Mouse (Mus musculus) layer of hippocampus, postnatal 10 days (tissue): ENCODE measurements around the gene Prss33. TPM values are rescaled to one million over a fixed set of nuclear protein-coding genes. Genes with fewer than 3 reads are reported as not detected.

Experiments
- DNase-seq, 2 experiments: peaks; one replicate each; pipeline ENCODE4 v3.0.0; 2021; ENCODE audit warnings: low spot score in 2 of 2
- total RNA-seq, 2 experiments: library from RNA; stranded (reverse); gene quantifications; 2 replicates each; pipeline ENCODE4 v1.2.3; 2021

Prss33 gene
- total RNA-seq, 2 experiments from 2014 or later, result not detected

GRCm38 (mm10) chr17:23828271-23829001 lies 7.4 kb downstream of the Prss33 start:
- peak; percentile 61 to 69 for DNase-seq

DNA sequence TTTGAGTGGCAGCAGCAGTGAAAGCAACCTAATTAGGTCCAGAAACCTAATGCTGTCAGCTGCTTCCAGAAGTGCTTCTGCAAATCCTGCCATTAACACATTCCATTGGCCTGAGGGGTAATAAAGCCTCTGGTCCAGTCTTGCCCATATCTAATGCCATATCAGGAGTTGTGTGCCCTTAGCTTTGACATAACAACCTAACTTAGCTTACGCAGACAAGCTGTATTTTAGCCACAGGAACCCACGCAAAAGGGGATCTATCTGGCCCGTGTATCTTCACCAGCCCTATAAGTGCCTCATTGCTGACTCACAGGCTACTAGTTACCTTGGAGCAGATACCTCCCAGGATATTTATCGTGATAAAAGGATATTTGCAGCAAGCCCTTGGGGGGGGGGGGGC lies 10.3 kb downstream of the Prss33 start:
- DNase-seq, result no peak

- no peak for DNase-seq
Measured at GRCm38 (mm10) chr17:23823614-23824013, 12.2 kb downstream of the Prss33 start.

- DNase-seq, result no peak
Measured at GRCm38 (mm10) chr17:23823018-23823417, 12.8 kb downstream of the Prss33 start.

- DNase-seq, result no peak
Measured at GRCm38 (mm10) chr17:23822094-23822493, 13.8 kb downstream of the Prss33 start.

DNA sequence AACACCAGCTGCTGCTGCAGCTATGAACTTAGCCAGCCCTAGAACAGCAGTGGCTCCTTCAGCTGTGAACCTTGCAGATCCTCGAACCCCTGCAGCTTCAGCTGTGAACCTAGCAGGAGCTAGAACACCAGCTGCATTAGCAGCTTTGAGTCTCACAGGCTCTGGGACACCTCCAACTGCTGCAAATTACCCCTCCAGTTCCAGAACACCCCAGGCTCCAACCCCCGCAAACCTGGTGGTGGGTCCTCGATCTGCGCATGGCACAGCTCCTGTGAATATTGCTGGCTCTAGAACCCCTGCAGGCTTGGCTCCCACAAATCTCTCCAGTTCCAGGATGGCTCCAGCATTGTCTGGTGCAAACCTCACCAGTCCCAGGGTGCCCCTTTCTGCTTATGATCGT lies 15.1 kb downstream of the Prss33 start:
- DNase-seq, result no peak

DNA sequence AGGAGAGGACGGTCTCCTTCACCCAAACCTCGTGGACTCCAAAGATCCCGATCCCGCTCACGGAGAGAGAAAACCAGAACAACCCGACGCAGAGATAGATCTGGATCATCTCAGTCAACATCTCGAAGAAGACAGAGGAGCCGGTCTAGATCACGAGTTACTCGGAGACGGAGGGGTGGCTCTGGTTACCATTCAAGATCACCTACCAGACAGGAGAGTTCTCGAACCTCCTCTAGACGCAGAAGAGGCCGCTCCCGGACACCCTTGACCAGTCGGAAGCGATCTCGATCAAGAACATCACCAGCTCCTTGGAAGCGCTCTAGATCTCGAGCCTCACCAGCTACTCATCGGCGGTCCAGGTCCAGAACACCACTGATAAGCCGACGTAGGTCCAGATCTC lies 16.6 kb downstream of the Prss33 start:
- no peak for DNase-seq

- no peak for DNase-seq
Measured at GRCm38 (mm10) chr17:23818579-23818978, 17.3 kb downstream of the Prss33 start.

- DNase-seq, result no peak
Measured at GRCm38 (mm10) chr17:23815641-23816040, 20.2 kb downstream of the Prss33 start.

DNA sequence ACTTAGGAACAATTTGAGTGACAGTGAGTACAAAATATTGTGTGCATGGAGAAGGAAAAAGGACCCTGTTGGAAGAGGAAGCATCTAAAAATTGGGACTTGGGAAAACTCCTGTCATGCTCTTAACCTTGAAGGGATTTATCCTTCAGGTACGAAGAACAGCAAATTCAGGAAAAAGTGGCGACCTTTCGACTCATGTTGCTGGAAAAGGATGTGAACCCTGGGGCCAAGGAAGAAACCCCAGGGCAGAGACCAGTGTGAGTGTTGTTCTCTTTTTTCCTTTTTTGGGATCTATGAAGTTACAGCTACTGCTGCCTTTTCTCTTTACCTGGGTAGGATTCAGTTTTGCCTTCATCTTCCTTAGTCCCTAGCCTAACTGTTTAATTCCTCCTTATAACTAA lies 27.9 kb downstream of the Prss33 start:
- no peak for DNase-seq

DNA sequence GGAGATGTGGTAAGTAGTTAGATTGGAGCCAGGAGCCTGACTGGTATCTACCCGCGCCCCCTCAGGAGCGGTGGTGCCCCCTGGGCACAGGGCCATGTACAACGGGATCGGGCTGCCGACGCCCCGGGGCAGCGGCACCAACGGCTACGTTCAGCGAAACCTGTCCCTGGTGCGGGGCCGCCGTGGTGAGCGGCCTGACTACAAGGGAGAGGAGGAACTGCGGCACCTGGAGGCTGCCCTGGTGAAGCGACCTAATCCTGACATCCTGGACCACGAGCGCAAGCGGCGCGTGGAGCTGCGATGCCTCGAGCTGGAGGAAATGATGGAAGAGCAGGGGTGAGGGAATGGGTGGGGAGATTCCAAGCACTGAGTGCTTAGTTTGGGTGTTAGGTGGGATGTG lies 29.0 kb downstream of the Prss33 start:
- DNase-seq, result peak in 1 of 2 experiments; percentile 33

GRCm38 (mm10) chr17:23804426-23805085 lies 31.3 kb downstream of the Prss33 start:
- DNase-seq, result no peak

DNA sequence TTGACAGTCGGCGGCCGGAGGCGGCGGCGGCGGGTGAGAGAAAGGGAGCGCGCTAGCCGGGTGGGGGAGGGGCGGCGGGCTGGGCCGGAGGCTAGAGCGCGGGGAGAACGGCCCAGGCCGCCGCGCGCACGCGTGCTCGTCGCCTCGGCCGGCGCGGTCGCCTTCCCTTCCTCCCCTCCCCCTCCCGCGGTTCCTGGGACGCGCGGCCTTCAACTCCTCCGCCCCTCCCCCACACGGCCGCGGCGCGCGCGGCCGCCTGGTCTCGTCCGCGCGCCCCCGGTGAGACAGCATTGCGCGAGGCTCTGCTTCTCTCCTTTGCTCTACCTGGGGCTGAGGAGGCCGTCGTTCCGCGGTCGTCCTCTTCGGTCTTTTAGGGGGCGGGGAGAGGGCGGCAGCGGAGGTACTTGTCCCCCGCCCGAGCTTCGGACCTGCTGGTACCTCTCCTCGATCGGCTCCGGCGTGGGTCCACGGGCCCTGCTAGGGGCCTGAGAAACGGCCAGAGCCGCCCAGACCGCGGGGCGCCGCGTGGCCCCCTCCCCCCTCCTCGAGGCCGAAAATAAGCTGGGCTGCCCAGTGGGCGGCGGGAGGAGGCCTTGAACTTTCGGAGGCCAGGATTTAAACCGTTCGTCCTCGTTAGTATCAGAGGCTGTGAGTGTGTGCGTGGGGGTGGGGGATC lies 32.4 kb downstream of the Prss33 start:
- DNase-seq, result peak; percentile 71 to 83

DNA sequence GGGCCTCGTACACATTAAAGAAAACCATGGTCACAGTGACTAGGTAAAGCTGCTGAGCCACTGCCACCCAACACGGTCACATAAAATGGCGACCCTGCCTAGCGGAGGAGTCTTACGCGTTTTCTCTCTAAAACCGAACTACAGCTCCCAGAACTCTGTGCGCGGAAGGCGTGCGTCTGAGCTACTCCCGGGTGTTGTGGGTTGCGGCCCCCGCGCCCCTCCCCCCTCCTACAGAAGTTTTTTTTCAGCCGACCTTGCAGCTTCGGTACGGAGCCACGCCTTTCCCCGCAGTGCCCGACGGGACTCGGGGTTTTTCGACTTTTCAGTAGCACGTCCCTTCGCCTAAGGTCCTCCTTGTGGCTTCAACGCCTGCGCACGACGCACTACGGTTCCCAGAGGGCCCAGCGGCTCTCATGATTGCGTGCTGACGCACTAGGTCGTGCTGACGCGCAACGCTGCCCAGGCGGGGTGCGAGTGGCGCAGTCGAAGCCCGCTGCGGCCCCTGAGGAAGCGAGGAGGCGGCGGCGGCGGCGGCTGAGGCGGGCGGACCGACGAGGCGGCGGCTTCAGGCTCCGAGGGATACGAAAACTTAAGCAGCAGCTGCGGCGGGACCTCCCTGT lies 33.0 kb downstream of the Prss33 start:
- peak; percentile 94 to 95 for DNase-seq

- DNase-seq, result no peak
Measured at GRCm38 (mm10) chr17:23801627-23802026, 34.2 kb downstream of the Prss33 start.

DNA sequence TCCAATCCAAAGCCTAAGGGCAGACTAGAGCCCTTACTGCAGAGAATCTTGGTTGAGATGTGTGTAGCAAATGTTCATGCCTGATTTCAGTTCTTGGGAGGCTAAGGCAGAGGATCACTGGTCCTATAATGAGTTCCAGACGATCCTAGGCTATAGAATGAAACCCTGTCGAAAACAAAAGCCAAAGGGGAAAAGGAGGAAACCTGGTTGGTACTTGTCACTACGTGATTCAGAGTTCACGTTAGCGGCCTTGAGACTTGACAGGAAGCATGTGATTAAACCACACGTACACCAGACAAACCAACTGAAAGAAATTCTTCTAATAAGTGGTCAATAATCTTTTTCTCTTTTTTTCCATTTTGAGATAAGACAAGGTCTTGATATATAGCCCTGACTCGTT lies 38.5 kb downstream of the Prss33 start:
- no peak for DNase-seq

GRCm38 (mm10) chr17:23795323-23795722 lies 40.5 kb downstream of the Prss33 start:
- DNase-seq, result no peak

GRCm38 (mm10) chr17:23791079-23791357 lies 44.8 kb downstream of the Prss33 start:
- DNase-seq, result no peak

DNA sequence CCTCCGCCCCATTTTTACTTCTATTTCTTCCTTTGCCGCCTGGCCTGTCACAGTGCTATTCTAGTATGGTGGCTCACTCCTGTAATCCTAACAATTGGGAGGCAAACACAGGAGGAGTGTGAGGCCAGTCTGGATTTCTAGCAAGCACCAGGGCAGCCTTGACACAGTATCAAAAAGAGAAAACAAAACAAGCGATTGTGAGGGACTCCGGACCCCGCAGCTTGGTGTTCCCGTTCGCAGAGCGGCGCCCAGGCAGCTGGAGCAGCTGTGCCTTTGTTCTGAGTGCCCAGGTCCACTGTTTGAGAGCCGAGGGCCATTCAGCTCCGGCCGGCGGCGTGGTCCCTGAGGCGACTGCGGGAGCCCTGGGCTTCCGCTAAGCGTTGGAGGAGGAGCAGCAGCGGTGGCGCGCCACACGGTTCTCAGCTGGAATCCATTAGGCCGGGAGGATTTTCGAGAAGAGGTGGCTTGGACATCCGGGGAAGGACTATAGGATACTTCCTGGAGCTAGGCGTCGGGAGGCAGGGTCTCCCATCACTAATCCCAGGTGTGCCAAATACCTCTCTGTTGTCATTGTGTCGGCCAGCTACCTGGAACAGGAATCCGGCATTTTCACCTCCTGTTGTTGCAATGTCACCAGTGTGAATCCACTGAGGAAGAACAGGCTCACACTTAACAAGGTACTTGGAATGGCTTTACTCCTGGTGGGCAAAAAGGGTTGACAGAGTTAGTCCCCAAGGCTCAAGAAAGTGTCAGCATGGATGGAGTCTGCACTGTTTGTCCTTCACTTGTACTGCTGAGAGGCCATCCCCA lies 45.4 kb downstream of the Prss33 start, which contains the start of gene Srrm2:
TSS of gene Srrm2 (plus strand) at position 264 of the 810 bp plus-strand sequence.
- peak; percentile 48 to 63 for DNase-seq

DNA sequence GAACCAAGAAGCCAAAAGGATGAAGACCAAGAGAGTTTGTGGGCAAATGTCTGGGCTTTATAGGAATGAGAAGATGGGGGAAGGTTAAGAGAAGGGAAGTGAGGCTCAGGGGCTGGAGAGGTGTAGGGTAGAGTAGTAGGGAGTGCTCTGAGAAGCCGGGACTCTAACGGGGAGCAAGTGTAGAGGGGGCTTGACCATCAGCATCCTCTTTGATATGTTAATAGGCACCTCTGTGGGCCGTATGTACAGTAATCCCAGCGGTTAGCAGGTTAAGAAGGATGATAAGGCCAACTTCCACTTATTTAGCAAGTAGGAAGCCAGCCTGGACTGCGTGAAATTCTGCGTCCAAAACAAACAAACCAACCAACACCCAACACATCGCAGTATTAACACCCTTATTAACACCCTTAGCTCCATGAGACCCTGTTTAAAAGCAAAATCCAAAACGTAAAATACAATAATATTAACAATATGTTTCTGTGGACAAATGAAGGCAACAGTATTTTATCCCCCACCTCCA lies 46.0 kb downstream of the Prss33 start:
- no peak for DNase-seq

DNA sequence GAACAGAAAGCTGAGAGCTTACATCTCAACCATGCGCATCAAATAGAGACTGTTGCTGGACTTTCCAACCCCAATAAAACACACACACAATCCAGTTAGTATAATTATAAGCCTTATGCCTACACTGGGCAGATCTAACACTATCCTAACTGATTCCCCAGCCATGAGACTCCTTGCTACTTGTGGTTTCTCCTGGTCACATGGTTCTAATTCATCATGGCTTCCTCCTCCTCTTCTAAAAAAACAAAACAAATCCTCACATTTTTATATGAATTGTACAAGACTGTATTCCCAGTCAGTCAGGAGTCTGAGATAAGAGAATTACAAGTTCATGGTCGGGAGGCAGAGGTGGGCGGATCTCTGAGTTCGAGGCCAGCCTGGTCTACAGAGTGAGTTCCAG lies 46.9 kb downstream of the Prss33 start:
- DNase-seq, result no peak
